Mouse (Mus musculus): Measurements from ENCODE around the gene Spem2. TPM values are rescaled to one million over a fixed set of nuclear protein-coding genes. Genes with fewer than 3 reads are reported as not detected.

Gene Spem2
- total and polyA plus RNA-seq, 3 experiments, result not detected

DNA sequence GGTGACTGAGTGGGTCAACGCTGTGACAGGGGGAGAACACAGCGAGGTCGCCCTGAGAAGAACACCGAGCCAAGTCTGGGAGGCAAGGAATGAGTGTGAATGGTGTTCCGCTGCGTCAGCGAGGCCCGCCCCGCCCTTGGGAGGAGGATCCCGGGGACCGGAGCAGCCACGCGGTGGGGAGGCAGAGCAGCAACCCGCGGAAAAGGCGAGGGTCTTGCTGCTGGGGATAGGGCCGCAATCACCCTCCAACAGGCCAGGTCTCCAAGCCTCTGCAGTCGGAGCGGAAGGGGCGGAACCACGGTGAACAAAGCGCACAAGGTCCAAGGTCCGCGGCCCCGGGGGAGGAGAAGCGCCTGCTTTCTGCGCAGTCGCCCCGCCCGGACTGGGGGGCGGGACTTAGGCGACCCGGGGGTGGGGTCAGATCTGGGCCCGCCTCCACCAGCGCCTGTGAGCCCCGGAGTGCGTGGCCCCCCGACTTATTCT is 28.0 kb upstream of the Spem2 start, which contains the start of gene Plscr3:
TSS of gene Plscr3 (plus strand) at position 179 of the 483 bp plus-strand sequence.
- Histone ChIP-seq H3K79me2 (replicated peaks; ENCODE audit: control insufficient read depth, extremely low read depth, insufficient read depth, poor library complexity, severe bottlenecking) (no peaks in the 10 kb centered on the region), H3K36me3 (replicated peaks in 1 of 2; ENCODE audit: control insufficient read depth in 1 of 2, insufficient read depth in 1 of 2, low read length in 1 of 2) (peaks cover 0 to 35% of the 10 kb centered on the region in 2 experiments), H3K4me3 (replicated peaks in 1 of 3; ENCODE audit: low read depth in 2 of 3, low read length in 2 of 3, poor library complexity in 1 of 3) (peak within 1 kb of the TSS; percentile 61 to 72 (median 65)), H3K4me2 (ENCODE audit: insufficient read depth, low read depth, poor library complexity, severe bottlenecking) (peak within 1 kb of the TSS; percentile 88), H3K4me1 (ENCODE audit: control insufficient read depth in 1 of 2, insufficient read depth in 2 of 2) (peaks cover 5 to 28% of the 10 kb centered on the region in 2 experiments), H3K9me3 (replicated peaks; ENCODE audit: low read length) (no peaks in the 10 kb centered on the region), H3K27ac (ENCODE audit: insufficient read depth, low read depth) (peak within 1 kb of the TSS; percentile 59), H3K27me3 (replicated peaks) (no peaks in the 10 kb centered on the region), H3K9ac (ENCODE audit: insufficient read depth, low read depth) (peak within 1 kb of the TSS; percentile 72)
- DNase-seq (ENCODE audit: extremely low read depth), result peak; percentile 93
- in situ Hi-C loops (cut with MboI; ENCODE audit: low pct_ligation_motif_present, low pct_unique_long_range_greater_than_20kb, low sequenced_read_pairs) (no loop called here), dilution Hi-C loops (cut with MboI; ENCODE audit: extremely low pct_ligation_motif_present, extremely low pct_unique_long_range_greater_than_20kb, low sequenced_read_pairs) (no loop called here)
- peak; percentile 85 for TF ChIP-seq MXI1 (IDR thresholded peaks at IDR 0.05; ENCODE audit: low read depth, low read length)
- TF ChIP-seq SIN3A (IDR thresholded peaks at IDR 0.05; ENCODE audit: low read length), result peak; percentile 69; the same call in 1 of the 2 replicates
- TF ChIP-seq ZNF384 (IDR thresholded peaks at IDR 0.05; ENCODE audit: low read depth, low read length), result no peak
- no peak for TF ChIP-seq UBTF (IDR thresholded peaks at IDR 0.05; ENCODE audit: low read depth, low read length)
- TF ChIP-seq ETS1 (conservative IDR thresholded peaks at IDR 0.05; ENCODE audit: low read depth, low read length), result no peak
- peak; percentile 96 for TF ChIP-seq POLR2A (IDR thresholded peaks at IDR 0.05; ENCODE audit: low read depth, low read length)
- TF ChIP-seq TBP (conservative IDR thresholded peaks at IDR 0.05; ENCODE audit: low read depth, low read length), result peak; percentile 70
- TF ChIP-seq IRF4 (IDR thresholded peaks at IDR 0.05; ENCODE audit: low read depth, low read length), result peak; percentile 52; the same call in 1 of the 2 replicates
- no peak for TF ChIP-seq PAX5 (IDR thresholded peaks at IDR 0.05; ENCODE audit: low read length)
- TF ChIP-seq MAFK (IDR thresholded peaks at IDR 0.05; ENCODE audit: insufficient replicate concordance, low read length), result no peak
- no peak for TF ChIP-seq E2F4 (IDR thresholded peaks at IDR 0.05; ENCODE audit: insufficient replicate concordance, low read depth, low read length)
- TF ChIP-seq JUND (conservative IDR thresholded peaks at IDR 0.05; ENCODE audit: low read depth, low read length), result no peak
- TF ChIP-seq HCFC1 (IDR thresholded peaks at IDR 0.05; ENCODE audit: low read depth, low read length), result peak; percentile 67
- TF ChIP-seq CTCF (conservative IDR thresholded peaks at IDR 0.05 in 1 of 2, IDR thresholded peaks at IDR 0.05 in 1 of 2; ENCODE audit: low read depth in 2 of 2, low read length in 2 of 2), result no peak
- TF ChIP-seq POLR2AphosphoS2 (IDR thresholded peaks at IDR 0.05; ENCODE audit: low read depth, low read length), result no peak
- TF ChIP-seq ZKSCAN1 (IDR thresholded peaks at IDR 0.05; ENCODE audit: borderline replicate concordance, low read depth, low read length), result no peak
- peak; percentile 84 for TF ChIP-seq NRF1 (IDR thresholded peaks at IDR 0.05; ENCODE audit: low read depth, low read length)
- TF ChIP-seq MEF2A (IDR thresholded peaks at IDR 0.05; ENCODE audit: borderline replicate concordance, low read depth, low read length), result peak; percentile 43; the same call in 1 of the 2 replicates
- TF ChIP-seq CHD1 (IDR thresholded peaks at IDR 0.05; ENCODE audit: low read depth, low read length), result no peak
- peak; percentile 70; the same call in 1 of the 2 replicates for TF ChIP-seq TCF12 (IDR thresholded peaks at IDR 0.05; ENCODE audit: low read depth, low read length)
- TF ChIP-seq MAZ (IDR thresholded peaks at IDR 0.05; ENCODE audit: low read depth, low read length), result peak; percentile 94
- peak; percentile 68 for TF ChIP-seq ELF1 (IDR thresholded peaks at IDR 0.05; ENCODE audit: low read depth, low read length)
- no peak for TF ChIP-seq GABPA (IDR thresholded peaks at IDR 0.05; ENCODE audit: insufficient replicate concordance, low read depth, low read length)
- TF ChIP-seq KAT2A (IDR thresholded peaks at IDR 0.05; ENCODE audit: insufficient replicate concordance, low read length), result 0 out of 2 replicates have a peak, but pooled peaks have one; percentile 23
- TF ChIP-seq NELFE (IDR thresholded peaks at IDR 0.05; ENCODE audit: low read depth, low read length), result peak; percentile 96
- no peak; the same call in 1 of the 2 replicates for TF ChIP-seq BHLHE40 (IDR thresholded peaks at IDR 0.05; ENCODE audit: low read depth, low read length)
- TF ChIP-seq ZC3H11A (IDR thresholded peaks at IDR 0.05; ENCODE audit: low read depth, low read length), result no peak
- TF ChIP-seq JUN (IDR thresholded peaks at IDR 0.05; ENCODE audit: insufficient read depth, low read depth, low read length), result no peak
- TF ChIP-seq CHD2 (IDR thresholded peaks at IDR 0.05; ENCODE audit: low read length), result no peak
- peak; percentile 55; the same call in 1 of the 2 replicates for TF ChIP-seq MAX (IDR thresholded peaks at IDR 0.05; ENCODE audit: low read length)
- TF ChIP-seq SMC3 (IDR thresholded peaks at IDR 0.05; ENCODE audit: low read depth, low read length), result no peak
- TF ChIP-seq EP300 (IDR thresholded peaks at IDR 0.05; ENCODE audit: low read length), result no peak
- TF ChIP-seq MYC (IDR thresholded peaks at IDR 0.05; ENCODE audit: low read depth, low read length), result peak; percentile 76; the same call in 1 of the 2 replicates
- no peak for TF ChIP-seq USF2 (conservative IDR thresholded peaks at IDR 0.05; ENCODE audit: low read depth, low read length)
- TF ChIP-seq RAD21 (IDR thresholded peaks at IDR 0.05; ENCODE audit: low read depth, low read length), result no peak
- peak; percentile 82 for TF ChIP-seq ZMIZ1 (IDR thresholded peaks at IDR 0.05; ENCODE audit: low read depth, low read length)
- no peak for TF ChIP-seq RCOR1 (conservative IDR thresholded peaks at IDR 0.05; ENCODE audit: low read depth, low read length)
- no peak for TF ChIP-seq USF1 (IDR thresholded peaks at IDR 0.05; ENCODE audit: low read depth, low read length)

Measured in CH12.LX (cell line).